Mouse (Mus musculus) 3134 (cell line): ENCODE measurements at regions not wholly inside any gene's neighbourhood (a gene's known extent, or its start where the extent isn't known, plus 50 kb on each side); places are given as distances from the start of the nearest gene placed in this dataset.

Source experiments
- DNase-seq: peaks from one replicate; pipeline ENCODE4 v3.0.0-alpha.2; 2011; ENCODE audit warnings: low spot score; ENCODE audit not compliant: insufficient read length; ENCODE audit errors: extremely low read depth

- no peak for DNase-seq
Measured at GRCm38 (mm10) chr11:63391478-63391877, 262.7 kb downstream of the Pmp22 start.

GRCm38 (mm10) chr11:63392378-63392777, 263.6 kb downstream of the Pmp22 start:
- no peak for DNase-seq

GRCm38 (mm10) chr11:63394201-63394600, 265.4 kb downstream of the Pmp22 start:
- DNase-seq = no peak

GRCm38 (mm10) chr11:63396386-63396785, 267.6 kb downstream of the Pmp22 start:
- DNase-seq = no peak

- no peak for DNase-seq
Measured at GRCm38 (mm10) chr11:63402741-63403140, 274.0 kb downstream of the Pmp22 start.

GRCm38 (mm10) chr11:63404719-63405118, 275.9 kb downstream of the Pmp22 start:
- DNase-seq = peak; percentile 3

GRCm38 (mm10) chr11:63409431-63409830, 280.6 kb downstream of the Pmp22 start:
- DNase-seq = no peak

- no peak for DNase-seq
Measured at GRCm38 (mm10) chr11:63410921-63411320, 282.1 kb downstream of the Pmp22 start.

GRCm38 (mm10) chr11:63412364-63412991, 283.7 kb downstream of the Pmp22 start:
- DNase-seq = no peak

- no peak for DNase-seq
Measured at GRCm38 (mm10) chr11:63413106-63413505, 284.3 kb downstream of the Pmp22 start.

- no peak for DNase-seq
Measured at GRCm38 (mm10) chr11:63413621-63414020, 284.8 kb downstream of the Pmp22 start.

- no peak for DNase-seq
Measured at GRCm38 (mm10) chr11:63418042-63418776, 289.4 kb downstream of the Pmp22 start.

- DNase-seq = no peak
Measured at GRCm38 (mm10) chr11:63420341-63420740, 291.6 kb downstream of the Pmp22 start.

GRCm38 (mm10) chr11:63422069-63422468, 293.3 kb downstream of the Pmp22 start:
- DNase-seq = no peak

GRCm38 (mm10) chr11:63424319-63424718, 295.5 kb downstream of the Pmp22 start:
- DNase-seq = no peak

GRCm38 (mm10) chr11:63425741-63426140, 297.0 kb downstream of the Pmp22 start:
- DNase-seq = no peak

GRCm38 (mm10) chr11:63453786-63454185, 325.0 kb downstream of the Pmp22 start:
- DNase-seq = no peak

GRCm38 (mm10) chr11:63454910-63455531, 326.2 kb downstream of the Pmp22 start:
- no peak for DNase-seq

- no peak for DNase-seq
Measured at GRCm38 (mm10) chr11:63456356-63456755, 327.6 kb downstream of the Pmp22 start.

- DNase-seq = no peak
Measured at GRCm38 (mm10) chr11:63457250-63457649, 328.5 kb downstream of the Pmp22 start.

GRCm38 (mm10) chr11:63460146-63460545, 331.4 kb downstream of the Pmp22 start:
- no peak for DNase-seq

- no peak for DNase-seq
Measured at GRCm38 (mm10) chr11:63463797-63464331, 335.1 kb downstream of the Pmp22 start.
